Mouse (Mus musculus) lung, postnatal 10 days (tissue): Measurements from ENCODE around the gene Ugt2b35.
"Not testable (repeated sequence)": the region's sequence is repeated elsewhere in the genome, so short reads cannot be mapped to it uniquely, and the experiment has no call there.

Experiments used
- DNase-seq: peaks from one replicate; pipeline ENCODE4 v3.0.0; 2021

The Ugt2b35 gene

DNA sequence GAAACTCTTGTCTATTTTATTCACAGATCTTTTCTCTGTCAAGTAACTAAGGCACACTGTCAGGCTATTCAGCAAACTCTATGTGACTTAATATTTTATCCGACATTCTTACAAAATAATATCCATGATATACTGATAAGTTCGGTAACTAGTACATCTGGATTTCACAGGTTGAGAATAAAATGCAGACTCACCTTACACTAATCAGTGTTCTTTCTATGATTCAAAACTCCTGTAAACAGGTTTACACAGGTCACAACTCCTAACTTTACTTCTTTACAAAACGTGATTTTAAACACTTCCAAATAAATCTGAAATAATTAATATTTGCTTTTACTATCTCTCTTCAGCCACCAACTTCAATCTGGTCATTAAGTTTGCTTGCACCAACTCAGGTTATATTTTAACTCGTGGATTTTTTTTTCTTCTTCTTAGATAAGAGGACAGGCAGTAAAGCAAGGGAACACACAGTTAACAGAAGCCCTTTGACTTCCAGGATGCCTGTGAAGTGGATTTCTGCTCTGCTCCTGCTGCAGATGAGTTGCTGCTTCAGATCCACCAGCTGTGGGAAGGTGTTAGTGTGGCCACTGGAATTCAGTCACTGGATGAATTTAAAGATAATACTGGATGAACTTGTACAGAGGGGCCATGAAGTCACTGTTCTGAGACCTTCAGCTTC, at the start of gene Ugt2b35:
Gene Ugt2b35 (plus strand): TSS at position 466 of the 679 bp plus-strand sequence.
- DNase-seq = no peak

DNA sequence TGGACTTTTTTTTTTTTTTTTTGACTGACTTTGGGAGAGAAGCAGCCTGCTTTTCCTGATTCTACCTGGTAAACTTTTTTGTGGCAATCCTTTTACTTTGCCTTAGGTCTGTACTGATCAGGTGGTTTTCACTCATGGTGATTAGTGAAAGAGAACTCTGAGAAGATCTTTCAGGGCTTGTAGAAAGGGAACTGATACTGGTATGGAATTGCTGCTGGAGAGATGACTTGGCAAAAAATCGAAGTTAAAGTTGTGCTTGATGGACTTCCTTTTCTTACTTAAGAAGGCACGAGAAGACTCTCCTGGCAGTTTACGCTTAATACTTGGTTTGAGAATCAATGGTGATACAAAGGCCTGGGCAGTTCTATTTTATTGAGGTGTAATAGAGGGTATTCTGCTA, 40.2 kb upstream of the Ugt2b35 start:
- no peak for DNase-seq

DNA sequence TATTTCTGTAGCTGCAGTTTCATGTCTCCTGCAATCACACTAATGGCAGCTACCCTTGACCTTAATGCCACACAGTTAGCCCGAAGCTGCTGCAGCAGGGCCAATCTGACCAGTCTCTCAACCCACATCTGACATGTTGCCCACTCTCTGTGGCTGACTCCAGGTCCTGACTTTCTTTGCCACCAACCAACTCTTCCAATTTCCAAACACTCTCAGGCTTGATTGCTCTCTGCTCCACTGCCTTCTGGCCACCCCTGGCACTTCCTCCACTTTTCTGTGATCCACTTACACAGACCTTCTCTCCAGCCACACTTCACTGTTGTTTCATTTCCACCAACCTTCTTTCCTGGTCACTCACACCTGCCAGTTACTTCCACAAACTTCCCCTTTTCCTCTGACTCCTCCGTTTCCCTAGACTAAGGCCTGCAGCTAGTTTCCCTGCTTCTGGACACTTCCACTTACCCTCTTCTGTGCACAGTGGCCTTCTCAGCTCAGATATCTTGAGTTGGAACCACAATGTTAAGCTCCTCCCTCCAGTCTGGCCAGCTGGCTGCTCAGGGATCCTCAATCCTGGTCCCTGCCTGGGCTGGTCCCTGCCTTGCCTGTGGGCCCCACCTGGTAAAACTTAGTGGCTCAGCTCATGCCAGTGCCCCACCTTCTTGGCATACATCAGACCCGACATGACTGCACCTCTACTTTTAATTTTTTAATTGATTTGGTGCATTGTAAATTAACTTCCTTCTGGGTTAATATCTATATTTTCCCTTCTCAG, 38.9 kb upstream of the Ugt2b35 start:
- no peak for DNase-seq

DNA sequence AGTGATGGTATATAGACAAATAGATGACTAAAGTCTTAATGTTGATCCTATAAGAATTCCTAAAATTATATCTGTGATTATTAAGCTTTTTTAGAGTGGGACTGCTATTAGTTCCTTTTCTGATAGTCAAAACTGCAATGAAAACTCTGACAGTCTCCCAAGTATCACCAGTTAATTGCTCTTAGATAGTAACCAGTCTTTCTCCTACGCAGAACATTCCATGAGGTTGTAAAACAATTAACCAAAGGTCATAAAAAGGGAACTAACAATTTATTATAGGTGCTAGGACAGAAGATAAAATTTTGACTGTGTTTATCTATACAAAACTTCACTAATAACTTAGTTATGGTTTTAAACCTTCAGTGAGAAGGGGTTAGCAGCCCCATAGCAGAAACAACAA, 37.8 kb upstream of the Ugt2b35 start:
- not testable (repeated sequence) for DNase-seq

DNA sequence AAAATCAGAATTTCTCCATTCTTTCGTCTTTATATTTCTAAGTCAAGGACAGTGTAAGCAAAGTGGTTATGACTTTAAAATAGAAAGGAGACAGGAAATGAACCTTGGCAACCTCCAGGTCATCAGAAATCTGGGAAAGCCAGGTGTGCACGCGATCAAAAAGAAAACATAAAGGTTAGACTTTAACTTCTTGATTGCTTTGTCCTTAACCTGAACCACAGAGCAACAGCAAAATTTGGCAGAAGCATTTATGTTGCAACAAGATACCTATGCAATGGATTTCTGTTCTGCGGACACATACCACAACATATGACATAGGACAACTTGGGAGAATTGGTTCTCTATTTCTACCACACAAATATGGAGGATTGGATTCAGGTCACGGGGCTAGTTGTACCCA, 33.4 kb upstream of the Ugt2b35 start:
- not testable (repeated sequence) for DNase-seq

DNA sequence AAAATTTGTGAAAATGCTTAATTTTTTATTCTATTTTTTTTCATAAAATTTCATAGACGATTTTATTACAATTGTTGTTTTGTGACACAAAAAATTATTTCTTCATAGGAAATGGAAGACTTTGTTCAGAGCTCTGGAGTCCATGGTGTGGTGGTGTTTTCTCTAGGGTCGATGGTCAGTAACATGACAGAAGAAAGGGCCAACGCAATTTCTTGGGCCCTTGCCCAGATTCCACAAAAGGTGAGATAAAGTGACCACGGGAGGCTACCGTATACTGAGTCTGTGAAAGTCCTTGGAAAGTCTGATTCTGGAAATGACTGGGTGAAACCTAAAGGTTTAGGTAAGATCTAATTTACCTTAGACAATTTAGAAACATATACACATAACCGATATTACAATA, 4.1 kb downstream of the Ugt2b35 start:
- no peak for DNase-seq

DNA sequence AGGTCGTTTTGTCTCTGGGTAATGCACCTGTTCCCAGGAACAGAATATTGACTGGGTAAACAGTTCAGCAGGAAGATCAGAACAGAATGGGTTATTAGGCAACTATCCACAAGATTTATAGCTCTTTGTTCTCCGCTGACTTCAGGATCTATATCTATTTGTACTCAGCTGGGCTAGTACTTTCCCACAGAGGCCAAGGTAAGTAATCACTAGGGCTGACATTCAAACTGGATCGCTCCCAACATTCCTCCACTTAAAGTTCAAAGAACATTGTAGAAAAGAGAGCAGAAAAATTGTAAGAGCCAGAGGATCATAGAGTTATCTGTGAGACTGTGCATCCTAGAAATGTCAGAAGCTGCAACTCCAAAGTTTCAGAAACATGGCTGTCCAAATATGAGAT, 14.8 kb downstream of the Ugt2b35 start:
- no peak for DNase-seq

DNA sequence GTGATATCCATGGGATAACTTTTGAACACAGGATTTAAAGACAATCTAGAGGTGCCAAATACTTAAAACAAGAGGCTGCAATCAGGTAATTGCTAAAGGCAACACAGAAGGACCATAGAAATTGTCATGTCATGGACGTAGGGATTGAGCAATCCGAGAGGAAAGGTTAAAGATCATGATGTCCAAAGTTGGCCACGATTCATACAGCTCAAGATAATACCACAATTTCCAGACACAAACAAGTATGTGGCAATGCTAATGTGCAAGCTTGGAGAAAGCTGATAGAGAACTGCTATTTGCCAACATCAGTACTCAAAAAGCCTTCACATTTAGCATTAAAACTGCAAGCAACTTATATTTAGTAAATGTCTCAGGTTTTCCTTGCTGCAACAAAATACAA, 26.7 kb downstream of the Ugt2b35 start:
- DNase-seq = no peak

DNA sequence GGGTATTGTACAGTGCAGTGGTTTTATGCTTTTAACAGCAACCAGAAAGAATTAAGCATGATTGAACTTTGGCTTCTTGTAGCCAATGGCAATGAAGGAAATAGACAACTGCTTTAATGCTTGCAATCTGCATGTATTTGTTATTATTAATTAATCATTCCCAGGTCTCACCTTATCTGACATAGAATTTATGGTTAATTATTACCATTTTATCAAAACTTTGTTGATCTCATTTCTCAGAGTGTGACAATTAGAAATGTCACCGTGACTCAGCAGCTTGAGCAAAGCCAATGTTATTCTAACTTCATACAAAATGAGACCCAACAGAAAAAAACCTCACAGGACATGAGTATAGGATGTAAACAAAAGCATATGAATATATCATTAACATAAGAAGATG, 30.0 kb downstream of the Ugt2b35 start:
- DNase-seq = no peak
